Mouse (Mus musculus) forebrain, embryonic 16.5 days (tissue): ENCODE data around the gene Mmd. TPM values are rescaled to one million over a fixed set of nuclear protein-coding genes. Genes with fewer than 3 reads are reported as not detected.

Experiments
- ATAC-seq: fragments of 200-750 bp; cut with Nextera tagmentation; 2 replicates; pipeline ENCODE4 v1.8.0; 2017; ENCODE audit warnings: mild to moderate bottlenecking, moderate library complexity
- H3K27ac ChIP-seq: fragments of 300-500 bp; sonication (generic); 2 replicates; pipeline ENCODE4 v1.5.1; 2014; ENCODE audit warnings: low read length, control low read depth
- H3K27me3 ChIP-seq: fragments of 300-500 bp; sonication (generic); replicated peaks from 2 replicates; pipeline ENCODE4 v1.6.1; 2014; ENCODE audit warnings: low read length; ENCODE audit not compliant: control insufficient read depth, insufficient read depth
- H3K36me3 ChIP-seq: fragments of 300-500 bp; sonication (generic); 2 replicates; pipeline ENCODE4 v1.6.1; 2014; ENCODE audit not compliant: control insufficient read depth, insufficient read depth
- H3K4me1 ChIP-seq: fragments of 300-500 bp; sonication (generic); replicated peaks from 2 replicates; pipeline ENCODE4 v1.6.1; 2014; ENCODE audit warnings: low read length; ENCODE audit not compliant: control insufficient read depth, insufficient read depth
- H3K4me2 ChIP-seq: fragments of 300-500 bp; sonication (generic); 2 replicates; pipeline ENCODE4 v1.6.1; 2014; ENCODE audit warnings: mild to moderate bottlenecking, low read length, control low read depth
- H3K4me3 ChIP-seq: fragments of 300-500 bp; sonication (generic); replicated peaks from 2 replicates; pipeline ENCODE4 v1.5.1; 2014; ENCODE audit warnings: mild to moderate bottlenecking, low read length, control low read depth
- H3K9ac ChIP-seq: fragments of 300-500 bp; sonication (generic); replicated peaks from 2 replicates; pipeline ENCODE4 v1.6.1; 2014; ENCODE audit warnings: low read depth, low read length, control low read depth
- H3K9me3 ChIP-seq: fragments of 300-500 bp; sonication (generic); 2 replicates; pipeline ENCODE4 v1.6.1; 2016; ENCODE audit warnings: low read length; ENCODE audit not compliant: control insufficient read depth
- WGBS: fragments of 180-500 bp; shearing (Covaris S2); extraction: QIAGEN DNeasy Blood & Tissue Kit; methylation state at CpG from one replicate; pipeline ENCODE4 v1.1.7; 2014; 5-methylcytosine and 5-hydroxymethylcytosine counted together
- polyA plus RNA-seq: library from polyadenylated mRNA; unstranded; fragments of >200 nt; fragmentation: Nextera tagmentation; extraction: Ambion mirVana; gene quantifications from 2 replicates; pipeline ENCODE4 v1.2.1, GENCODE M21; 2015

The Mmd gene
- polyA plus RNA-seq, 1 experiment from 2014 or later: 104 TPM

DNA sequence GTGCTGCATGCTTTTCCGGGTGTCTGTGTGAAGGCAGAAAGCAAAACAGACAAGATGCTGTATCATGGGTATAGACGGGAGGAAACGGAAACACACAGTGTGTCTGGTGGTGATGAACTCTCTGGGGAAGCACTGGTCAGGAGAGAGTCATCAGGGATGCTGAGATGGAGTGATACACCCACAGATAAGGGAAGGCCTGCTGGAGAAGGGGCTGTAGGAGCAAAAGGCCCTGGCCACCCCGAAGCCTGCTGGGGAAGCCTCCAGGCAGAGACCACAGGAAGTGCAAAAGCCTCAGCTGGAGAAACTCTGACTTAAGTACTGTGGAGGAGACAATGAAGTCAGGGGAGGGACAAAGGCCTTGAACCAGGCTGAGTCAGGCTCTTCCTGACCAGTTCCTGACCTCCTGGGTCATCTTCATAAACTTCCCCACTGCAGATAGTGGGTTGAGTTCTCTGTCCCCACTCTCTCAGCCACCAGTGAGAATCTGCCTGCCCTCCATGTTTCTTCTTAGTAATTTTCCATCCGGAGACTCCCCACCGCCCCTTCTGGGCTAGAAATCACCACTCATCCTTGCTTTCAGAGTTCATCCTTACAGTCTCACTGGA, 37.4 kb downstream of the Mmd start:
- H3K4me2 ChIP-seq: no peak overlapping the region
- no peak overlapping the region for H3K4me3 ChIP-seq
- H3K4me1 ChIP-seq: no peaks in the 10 kb centered on the region
- no peak overlapping the region for H3K27ac ChIP-seq
- no peak for ATAC-seq
- no peaks in the 10 kb centered on the region for H3K36me3 ChIP-seq
- H3K27me3 ChIP-seq: no peaks in the 10 kb centered on the region
- 87% methylated on average over 6 of the region's 6 CpGs for WGBS
- H3K9me3 ChIP-seq: no peaks in the 10 kb centered on the region
- H3K9ac ChIP-seq: no peak overlapping the region

DNA sequence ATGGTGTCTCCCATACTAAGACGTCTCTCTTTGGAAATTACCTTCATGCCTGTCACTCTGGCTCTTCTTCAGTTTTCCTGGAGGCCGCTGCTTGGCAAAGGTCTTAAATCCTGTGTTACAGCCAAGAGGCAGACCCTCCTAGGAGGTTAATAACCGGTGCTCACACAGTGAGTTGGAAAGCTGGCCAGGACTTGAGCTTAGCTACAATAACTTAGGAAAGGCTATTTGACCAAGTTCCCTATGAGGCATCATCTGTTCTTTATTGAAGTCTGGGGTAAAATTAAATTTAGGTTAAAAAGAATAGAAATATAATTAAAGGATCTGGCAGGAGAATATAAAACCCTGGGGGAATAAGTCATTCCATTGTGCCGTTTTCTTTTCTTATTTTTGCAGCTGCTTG, 41.9 kb downstream of the Mmd start:
- 67% methylated on average over 4 of the region's 4 CpGs for WGBS
- Histone ChIP-seq H3K27ac (no peak overlapping the region), H3K4me3 (no peak overlapping the region), H3K9me3 (no peaks in the 10 kb centered on the region), H3K36me3 (no peaks in the 10 kb centered on the region), H3K4me2 (no peak overlapping the region), H3K4me1 (no peaks in the 10 kb centered on the region), H3K27me3 (no peaks in the 10 kb centered on the region), H3K9ac (no peak overlapping the region)
- ATAC-seq: no peak

DNA sequence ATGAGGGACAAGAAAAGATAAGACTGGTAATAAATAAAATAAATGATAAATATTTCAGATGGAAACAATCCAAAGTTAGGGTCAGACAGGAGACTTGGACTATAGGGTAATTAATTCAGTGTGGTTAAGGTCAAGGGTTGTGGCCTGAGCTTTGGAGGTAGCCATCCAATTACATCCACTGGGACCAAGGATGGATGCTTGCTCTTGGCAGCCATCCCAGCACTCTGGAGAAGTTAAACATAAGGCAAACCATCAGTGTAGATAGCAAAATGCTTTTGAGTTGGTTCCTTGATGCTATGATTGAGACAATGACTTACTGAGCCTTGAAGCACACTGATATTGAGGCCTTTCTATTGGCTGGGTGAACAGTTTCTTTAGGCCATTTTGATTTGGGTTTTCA, 43.5 kb downstream of the Mmd start:
- H3K4me1 ChIP-seq: no peaks in the 10 kb centered on the region
- ATAC-seq: no peak
- H3K36me3 ChIP-seq: no peaks in the 10 kb centered on the region
- no peak overlapping the region for H3K4me3 ChIP-seq
- H3K27me3 ChIP-seq: no peaks in the 10 kb centered on the region
- H3K4me2 ChIP-seq: no peak overlapping the region
- H3K27ac ChIP-seq: no peak overlapping the region
- no peak overlapping the region for H3K9ac ChIP-seq
- no peaks in the 10 kb centered on the region for H3K9me3 ChIP-seq

DNA sequence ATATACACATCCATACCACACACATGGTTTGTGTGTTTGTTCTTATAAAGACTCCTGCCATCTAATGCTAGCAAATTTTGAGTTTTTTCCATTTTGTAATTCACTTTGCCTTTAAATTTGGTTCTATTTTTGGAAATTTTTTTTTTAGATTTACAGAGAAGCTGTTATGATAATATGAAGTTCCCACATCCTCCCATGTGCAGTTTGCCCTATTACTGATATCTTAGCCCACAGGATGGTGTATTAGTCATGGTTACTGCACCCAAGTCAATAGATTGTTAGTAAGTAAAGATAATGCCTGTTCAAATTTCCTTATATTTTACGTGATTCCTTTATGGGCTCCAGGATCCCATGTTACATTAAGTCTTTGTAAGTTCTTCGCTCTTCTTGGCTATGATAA, 45.4 kb downstream of the Mmd start:
- H3K36me3 ChIP-seq: no peaks in the 10 kb centered on the region
- no peak for ATAC-seq
- WGBS: 93% methylated on average over 2 of the region's 2 CpGs

DNA sequence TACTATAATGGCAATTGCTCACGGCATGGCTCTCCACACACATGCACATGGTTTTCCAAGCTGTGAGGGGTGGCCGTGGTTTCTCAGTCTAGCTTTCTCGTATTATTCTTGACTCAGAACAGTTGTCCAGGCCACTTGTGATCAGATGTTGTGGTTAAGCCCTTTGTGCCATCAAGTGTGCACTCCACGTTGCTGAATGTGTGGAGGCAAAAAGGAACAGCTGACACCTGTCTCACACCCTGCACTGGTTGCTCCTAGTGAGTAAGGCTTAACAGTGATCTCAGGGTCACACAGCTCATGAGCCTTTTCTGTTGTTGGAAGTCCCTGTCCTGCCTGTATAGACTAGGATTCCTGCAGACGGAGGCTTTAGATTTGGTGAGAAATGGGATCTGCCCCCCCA, 56.8 kb downstream of the Mmd start:
- Histone ChIP-seq H3K27ac (no peak overlapping the region), H3K4me3 (no peak overlapping the region), H3K4me2 (no peak overlapping the region), H3K9me3 (no peaks in the 10 kb centered on the region), H3K27me3 (no peaks in the 10 kb centered on the region), H3K36me3 (no peaks in the 10 kb centered on the region), H3K9ac (no peak overlapping the region), H3K4me1 (no peaks in the 10 kb centered on the region)
- 84% methylated on average over 5 of the region's 5 CpGs for WGBS
- no peak for ATAC-seq

More for the DNA sequence above, 45.4 kb downstream of the Mmd start:
- H3K4me2 ChIP-seq: no peak overlapping the region
- no peaks in the 10 kb centered on the region for H3K27me3 ChIP-seq
- H3K4me1 ChIP-seq: no peaks in the 10 kb centered on the region
- H3K4me3 ChIP-seq: no peak overlapping the region
- H3K27ac ChIP-seq: no peak overlapping the region
- no peaks in the 10 kb centered on the region for H3K9me3 ChIP-seq
- no peak overlapping the region for H3K9ac ChIP-seq

DNA sequence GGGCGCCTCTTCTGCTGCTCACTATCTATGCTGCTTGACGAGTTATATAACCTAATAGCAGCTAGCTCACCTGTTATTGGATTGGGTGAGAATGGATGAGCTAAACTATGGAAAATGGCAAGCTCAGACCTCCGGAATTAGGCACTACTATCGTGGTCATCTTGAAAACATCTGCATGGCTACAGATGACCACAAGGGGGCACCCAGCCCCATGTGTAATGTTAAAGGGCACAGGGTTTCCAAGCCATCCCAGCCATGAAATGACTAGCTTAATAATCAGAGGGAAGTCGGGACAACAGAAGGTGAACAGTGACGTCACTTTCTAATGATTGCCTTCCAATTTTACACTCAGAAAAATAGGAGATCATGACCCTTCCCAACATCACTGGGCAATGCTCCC, 57.7 kb downstream of the Mmd start:
- H3K9me3 ChIP-seq: no peaks in the 10 kb centered on the region
- H3K4me3 ChIP-seq: no peak overlapping the region
- H3K4me1 ChIP-seq: no peaks in the 10 kb centered on the region
- H3K4me2 ChIP-seq: no peak overlapping the region
- no peak for ATAC-seq
- H3K36me3 ChIP-seq: no peaks in the 10 kb centered on the region
- 44% methylated on average over 6 of the region's 6 CpGs for WGBS
- no peaks in the 10 kb centered on the region for H3K27me3 ChIP-seq
- H3K27ac ChIP-seq: no peak overlapping the region
- H3K9ac ChIP-seq: no peak overlapping the region

DNA sequence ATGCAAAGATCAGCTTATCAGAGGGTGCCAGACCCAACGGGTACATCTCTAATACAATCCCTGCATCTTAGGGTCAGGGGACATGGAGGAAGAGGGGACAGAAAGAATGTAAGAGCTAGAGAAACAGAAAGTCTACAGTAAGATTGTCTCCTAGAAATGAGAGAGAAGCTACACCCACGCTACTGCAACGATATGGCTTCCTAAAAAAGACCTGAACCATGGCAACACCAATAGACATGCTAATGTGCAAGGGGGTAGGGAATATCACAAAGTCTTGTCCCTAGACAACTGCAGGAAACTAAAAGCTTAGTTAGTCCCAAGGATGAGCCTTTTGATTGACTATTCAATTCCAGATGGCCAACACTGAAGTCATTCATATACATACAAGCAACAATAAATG, 65.3 kb downstream of the Mmd start:
- Histone ChIP-seq H3K4me3 (no peak overlapping the region), H3K27me3 (no peaks in the 10 kb centered on the region), H3K9ac (no peak overlapping the region), H3K27ac (no peak overlapping the region), H3K4me1 (no peaks in the 10 kb centered on the region), H3K4me2 (no peak overlapping the region), H3K9me3 (no peaks in the 10 kb centered on the region), H3K36me3 (no peaks in the 10 kb centered on the region)
- WGBS: 92% methylated on average over 3 of the region's 3 CpGs
- no peak for ATAC-seq

DNA sequence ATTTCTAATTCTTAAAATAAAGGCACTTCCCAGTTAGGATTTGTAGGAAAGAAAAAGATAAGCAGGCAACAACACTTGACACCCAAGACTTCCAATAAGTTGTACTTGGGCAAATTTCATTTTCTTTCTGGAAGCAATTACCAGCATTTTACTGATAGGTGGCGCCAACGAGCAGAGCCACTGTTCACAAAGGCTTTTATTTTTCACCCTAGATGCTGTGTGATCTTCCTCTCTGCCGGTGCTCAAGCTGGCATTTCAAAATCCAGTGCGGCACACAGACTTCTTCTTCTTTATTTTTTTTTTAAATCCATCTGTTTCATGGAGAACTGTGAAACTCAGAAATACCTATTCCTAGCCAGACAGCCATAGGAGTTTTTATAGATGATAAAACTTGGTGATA, 68.2 kb downstream of the Mmd start:
- no peak for ATAC-seq
- H3K4me2 ChIP-seq: no peak overlapping the region
- H3K4me3 ChIP-seq: no peak overlapping the region
- no peaks in the 10 kb centered on the region for H3K4me1 ChIP-seq
- no peaks in the 10 kb centered on the region for H3K36me3 ChIP-seq
- H3K27me3 ChIP-seq: no peaks in the 10 kb centered on the region
- H3K9ac ChIP-seq: no peak overlapping the region
- no peaks in the 10 kb centered on the region for H3K9me3 ChIP-seq
- 11% methylated on average over 4 of the region's 4 CpGs for WGBS
- H3K27ac ChIP-seq: no peak overlapping the region

DNA sequence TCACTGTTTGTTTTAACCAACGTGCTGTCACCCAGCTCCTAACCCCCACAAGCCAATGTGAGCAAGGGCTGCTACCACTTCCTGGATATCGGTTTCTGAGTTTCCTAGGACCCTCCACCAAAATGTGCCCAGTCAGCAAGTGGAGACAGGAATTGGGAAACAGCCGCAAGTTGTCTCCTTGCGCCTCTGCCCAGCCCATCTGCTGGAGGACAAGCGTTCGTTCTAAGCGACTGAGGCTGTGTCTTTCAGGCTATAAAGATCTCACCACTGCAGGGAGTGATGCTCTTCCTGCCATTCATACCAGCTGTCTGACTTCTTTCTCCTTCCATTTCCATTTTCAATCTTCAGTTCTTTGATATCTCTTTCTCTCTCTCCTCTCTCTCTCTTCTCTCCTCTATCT, 71.7 kb downstream of the Mmd start:
- Histone ChIP-seq H3K4me1 (no peaks in the 10 kb centered on the region), H3K27me3 (no peaks in the 10 kb centered on the region), H3K4me2 (no peak overlapping the region), H3K4me3 (no peak overlapping the region), H3K27ac (no peak overlapping the region), H3K36me3 (no peaks in the 10 kb centered on the region), H3K9me3 (no peaks in the 10 kb centered on the region), H3K9ac (no peak overlapping the region)
- no peak for ATAC-seq
- WGBS: 77% methylated on average over 7 of the region's 7 CpGs

DNA sequence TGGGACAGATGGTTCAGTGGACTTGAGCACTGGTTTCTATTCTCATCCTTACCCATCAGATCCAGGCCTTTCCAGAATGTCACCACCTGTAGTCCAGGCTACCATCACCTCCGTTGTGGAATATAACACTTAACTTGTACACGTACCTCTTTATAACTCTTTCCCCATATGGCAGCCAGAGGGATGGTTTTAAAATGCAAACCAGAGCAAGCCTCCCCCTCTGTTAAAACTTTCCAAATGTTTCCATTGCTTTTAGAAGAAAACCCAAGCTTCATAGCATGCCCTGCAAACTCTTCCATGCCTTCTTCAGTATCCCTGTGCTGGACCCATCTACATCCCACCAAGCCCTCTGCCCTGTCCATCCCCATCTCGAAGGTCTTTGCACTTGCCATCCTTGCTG, 75.3 kb downstream of the Mmd start:
- ATAC-seq: no peak

More for the DNA sequence above, 75.3 kb downstream of the Mmd start:
- WGBS: 88% methylated on average over 3 of the region's 3 CpGs
- no peaks in the 10 kb centered on the region for H3K4me1 ChIP-seq
- H3K4me2 ChIP-seq: no peak overlapping the region
- no peak overlapping the region for H3K27ac ChIP-seq
- no peak overlapping the region for H3K4me3 ChIP-seq
- no peaks in the 10 kb centered on the region for H3K9me3 ChIP-seq
- H3K36me3 ChIP-seq: no peaks in the 10 kb centered on the region
- no peak overlapping the region for H3K9ac ChIP-seq
- no peaks in the 10 kb centered on the region for H3K27me3 ChIP-seq
